Mouse (Mus musculus) testis, adult 2 months (tissue): ENCODE results near the gene Mtpn. TPM values are rescaled to one million over a fixed set of nuclear protein-coding genes. Genes with fewer than 3 reads are reported as not detected.

Source experiments
- H3K27ac ChIP-seq: fragments of 200-500 bp; 2 replicates; pipeline ENCODE4 v1.5.1; 2012; ENCODE audit warnings: low read depth, low read length; ENCODE audit not compliant: control insufficient read depth, insufficient read depth
- H3K27me3 ChIP-seq: fragments of 200-500 bp; 2 replicates; pipeline ENCODE4 v1.6.1; 2012; ENCODE audit warnings: mild to moderate bottlenecking, low read length, moderate library complexity; ENCODE audit not compliant: control insufficient read depth, insufficient read depth
- H3K36me3 ChIP-seq: fragments of 200-500 bp; 2 replicates; pipeline ENCODE4 v1.6.1; 2012; ENCODE audit warnings: mild to moderate bottlenecking, low read length; ENCODE audit not compliant: control insufficient read depth, insufficient read depth
- H3K4me1 ChIP-seq: fragments of 200-500 bp; 2 replicates; pipeline ENCODE4 v1.6.1; 2012; ENCODE audit warnings: low read length; ENCODE audit not compliant: control insufficient read depth, insufficient read depth
- H3K4me3 ChIP-seq: fragments of 200-500 bp; 2 replicates; pipeline ENCODE4 v1.5.1; 2012; ENCODE audit warnings: low read depth, mild to moderate bottlenecking, low read length, moderate library complexity, mixed read lengths; ENCODE audit not compliant: control insufficient read depth
- CTCF ChIP-seq: fragments of 200-500 bp; IDR thresholded peaks from 2 replicates; pipeline ENCODE4 v1.5.1; 2012; ENCODE audit warnings: low read depth, mild to moderate bottlenecking, inconsistent platforms, low read length, moderate library complexity; ENCODE audit not compliant: control insufficient read depth, insufficient read depth, insufficient replicate concordance
- POLR2A ChIP-seq: fragments of 200-500 bp; IDR thresholded peaks from 2 replicates; pipeline ENCODE4 v1.6.1; 2012; ENCODE audit warnings: low read depth, mild to moderate bottlenecking, inconsistent platforms, low read length, moderate library complexity; ENCODE audit not compliant: control insufficient read depth
- polyA plus RNA-seq: library from polyadenylated mRNA; depleted of rRNA; stranded (reverse); fragments of >200 nt; gene quantifications from 2 replicates; pipeline ENCODE4 v1.2.3, GENCODE M21; 2012

Gene Mtpn
- polyA plus RNA-seq, 1 experiment: 18.2 TPM

DNA sequence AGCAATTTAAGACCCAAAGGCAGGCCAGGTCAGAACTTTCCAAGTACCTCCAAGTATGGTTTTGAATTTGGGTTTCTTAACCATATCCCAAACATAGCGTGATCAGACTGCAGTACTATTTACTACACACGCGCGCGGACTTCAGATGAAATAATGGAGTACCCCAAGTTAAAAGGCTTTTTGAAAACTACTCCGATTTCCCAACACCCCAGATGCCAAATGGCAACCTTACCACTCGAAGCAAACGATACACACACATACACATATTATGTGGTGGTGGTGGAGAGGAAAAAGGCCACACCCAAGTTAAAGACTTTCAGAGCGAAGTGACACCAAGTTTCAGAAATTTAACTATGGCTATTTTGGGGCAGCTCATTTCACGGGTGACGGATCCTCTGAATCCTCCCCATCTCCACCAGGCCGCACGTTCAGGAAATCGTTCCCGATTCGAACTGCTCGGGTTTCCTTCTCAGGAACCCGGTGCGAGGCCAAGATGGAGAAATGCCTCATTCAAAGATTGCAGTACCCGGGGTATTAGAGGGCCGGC is 858 bp downstream of the Mtpn start:
- Histone ChIP-seq H3K27ac (peak overlapping the region; percentile 89), H3K4me1 (no peaks in the 10 kb centered on the region; the same call in 1 of the 2 replicates), H3K27me3 (no peaks in the 10 kb centered on the region), H3K4me3 (peak overlapping the region; percentile 91), H3K36me3 (no peaks in the 10 kb centered on the region)
- TF ChIP-seq POLR2A: no peak; the same call in 1 of the 2 replicates
- no peak for TF ChIP-seq CTCF

DNA sequence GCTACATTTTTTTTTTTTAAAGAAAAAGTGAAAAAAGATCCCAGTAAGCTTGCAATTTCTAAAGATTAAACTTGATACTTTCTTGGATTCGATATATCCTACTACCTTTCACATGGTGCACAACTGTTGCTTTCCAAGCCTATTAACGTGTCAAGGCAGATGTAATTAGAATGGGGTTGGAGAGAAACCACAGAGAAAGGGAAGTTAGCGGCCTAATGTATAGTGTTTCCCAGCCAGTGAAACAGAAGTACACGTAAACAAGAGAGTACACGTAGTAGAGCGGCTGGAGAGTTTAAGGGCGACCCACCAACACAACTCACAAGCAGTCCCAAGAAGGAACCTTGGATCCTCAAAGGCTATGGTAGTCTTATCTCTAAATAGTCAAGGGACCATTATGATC is 3.7 kb downstream of the Mtpn start:
- H3K4me1 ChIP-seq: no peaks in the 10 kb centered on the region; the same call in 1 of the 2 replicates
- H3K27me3 ChIP-seq: no peaks in the 10 kb centered on the region
- TF ChIP-seq CTCF: no peak
- TF ChIP-seq POLR2A: no peak
- no peaks in the 10 kb centered on the region for H3K36me3 ChIP-seq
- no peak overlapping the region for H3K27ac ChIP-seq
- H3K4me3 ChIP-seq: no peak overlapping the region

DNA sequence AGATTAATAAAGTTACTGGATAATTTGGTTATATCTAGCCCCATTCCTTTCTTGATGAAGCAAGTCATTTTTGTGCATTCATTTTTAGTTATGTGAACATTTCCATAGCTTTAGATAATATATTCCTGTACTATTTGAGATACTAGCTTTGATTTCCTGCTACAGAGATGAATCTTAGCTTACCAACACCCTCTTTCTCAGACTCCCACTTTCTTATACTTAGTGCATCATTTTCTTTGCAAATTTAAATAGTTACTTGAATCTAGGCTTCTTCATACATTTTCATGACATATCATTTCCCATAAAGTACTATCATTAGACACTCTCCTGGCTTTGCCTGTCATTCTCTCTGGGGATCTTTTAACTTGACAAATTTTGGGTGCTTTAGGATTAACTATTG is 26.3 kb downstream of the Mtpn start:
- no peak for TF ChIP-seq CTCF
- TF ChIP-seq POLR2A: no peak
- Histone ChIP-seq H3K4me3 (no peak overlapping the region), H3K27ac (no peak overlapping the region), H3K4me1 (no peaks in the 10 kb centered on the region), H3K27me3 (no peaks in the 10 kb centered on the region), H3K36me3 (no peaks in the 10 kb centered on the region)

DNA sequence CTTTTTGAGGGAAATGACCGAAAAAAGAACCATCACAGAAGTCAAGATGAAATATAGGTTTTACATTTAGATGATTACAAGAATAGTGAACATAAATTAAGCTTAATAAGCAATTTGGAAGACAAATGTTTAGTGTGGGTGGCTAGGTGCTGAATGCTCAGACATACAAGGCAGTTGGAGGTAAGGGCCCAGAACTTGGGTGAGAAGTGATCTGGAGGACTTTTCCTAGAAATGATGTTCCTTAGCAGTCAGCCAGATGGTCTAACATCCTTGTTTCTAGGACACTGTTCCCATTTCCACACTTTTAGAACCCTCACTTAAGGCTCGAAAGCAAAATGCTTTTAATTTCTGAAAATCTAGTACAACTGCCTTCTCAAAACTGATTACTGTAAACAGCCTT is 34.9 kb downstream of the Mtpn start:
- no peaks in the 10 kb centered on the region for H3K27me3 ChIP-seq

DNA sequence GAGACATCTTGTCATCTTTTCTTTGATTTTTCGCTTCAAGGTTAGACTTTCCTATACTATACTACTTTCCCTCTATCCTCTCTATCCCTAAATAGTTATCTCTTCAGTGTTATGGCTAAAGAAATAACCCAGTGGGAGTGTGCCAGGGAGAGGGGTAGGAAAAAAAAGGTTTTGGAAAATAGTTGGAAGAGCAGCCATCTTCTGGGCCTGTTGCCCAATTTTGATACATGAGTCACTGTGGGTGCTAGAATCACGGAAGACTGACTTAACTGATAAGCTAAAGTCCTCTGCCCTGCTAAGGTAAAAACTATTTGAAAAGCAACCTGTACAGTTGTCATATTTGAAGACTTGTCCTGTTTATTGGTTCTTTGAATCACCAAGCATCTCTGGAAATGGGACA is 36.8 kb downstream of the Mtpn start:
- Histone ChIP-seq H3K27me3 (no peaks in the 10 kb centered on the region), H3K4me3 (no peak overlapping the region)
- TF ChIP-seq POLR2A (no peak), CTCF (no peak)

More for the DNA sequence above, 34.9 kb downstream of the Mtpn start:
- no peaks in the 10 kb centered on the region for H3K36me3 ChIP-seq
- no peaks in the 10 kb centered on the region for H3K4me1 ChIP-seq
- no peak overlapping the region for H3K27ac ChIP-seq
- no peak overlapping the region for H3K4me3 ChIP-seq
- TF ChIP-seq CTCF (no peak), POLR2A (no peak)

DNA sequence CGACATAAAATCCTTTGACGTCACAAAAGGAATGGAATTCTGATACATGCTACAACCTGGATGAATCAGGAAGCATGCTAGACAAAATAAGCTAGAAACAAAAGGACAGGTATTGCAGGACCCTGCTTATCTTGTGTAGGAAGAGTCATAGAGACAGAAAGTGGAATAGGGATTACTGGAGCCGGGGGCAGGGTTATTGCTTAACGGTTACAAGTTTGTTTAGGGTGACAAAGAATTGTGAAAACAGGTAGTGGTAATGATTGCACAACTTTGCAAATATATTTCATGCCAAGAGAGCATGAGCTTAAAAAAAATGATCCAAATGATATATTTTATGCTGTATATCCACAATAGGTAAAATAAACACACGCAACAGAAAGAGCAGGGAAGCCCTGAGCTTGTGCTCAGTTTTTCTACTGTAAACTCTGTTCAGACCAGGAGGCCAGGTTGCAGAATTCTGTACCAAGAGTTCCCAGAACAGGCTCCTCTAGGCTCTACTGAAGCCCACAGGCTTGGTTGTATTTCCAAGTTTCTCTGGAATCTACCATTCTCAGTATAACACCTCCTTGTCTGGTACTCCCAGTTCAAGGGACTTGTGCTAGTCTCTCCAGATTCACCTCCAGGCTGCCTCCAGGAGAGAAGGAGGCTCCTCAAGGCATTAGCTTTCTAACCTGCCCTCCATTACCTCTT is 39.6 kb downstream of the Mtpn start:
- H3K27ac ChIP-seq: no peak overlapping the region
- no peaks in the 10 kb centered on the region for H3K4me1 ChIP-seq
- TF ChIP-seq POLR2A (no peak), CTCF (no peak)
- no peaks in the 10 kb centered on the region for H3K36me3 ChIP-seq
- H3K27me3 ChIP-seq: no peaks in the 10 kb centered on the region
- no peak overlapping the region for H3K4me3 ChIP-seq

More for the DNA sequence above, 36.8 kb downstream of the Mtpn start:
- no peaks in the 10 kb centered on the region for H3K4me1 ChIP-seq
- H3K36me3 ChIP-seq: no peaks in the 10 kb centered on the region
- H3K27ac ChIP-seq: no peak overlapping the region

DNA sequence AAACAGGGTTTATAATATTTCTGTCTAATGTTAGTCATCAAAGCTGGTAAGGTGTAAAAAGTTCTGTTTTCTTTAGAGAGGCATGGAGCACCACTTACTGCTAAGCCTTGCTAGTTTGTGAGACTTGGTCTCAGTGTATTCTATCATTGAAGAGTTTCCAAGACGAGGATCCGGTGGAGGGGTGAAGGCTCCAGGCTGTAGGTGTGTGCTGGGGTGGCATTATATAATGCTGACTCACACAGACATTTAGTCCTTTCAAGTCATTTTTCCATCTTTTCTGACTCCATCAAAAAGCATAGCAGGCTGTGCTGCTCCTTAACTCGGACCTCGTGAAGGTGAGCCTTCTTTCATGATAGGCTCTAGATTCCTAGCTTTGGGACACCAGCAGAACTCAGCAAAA is 42.3 kb downstream of the Mtpn start:
- no peak for TF ChIP-seq CTCF
- no peak for TF ChIP-seq POLR2A
- H3K36me3 ChIP-seq: no peaks in the 10 kb centered on the region
- H3K27me3 ChIP-seq: no peaks in the 10 kb centered on the region
- H3K4me3 ChIP-seq: no peak overlapping the region
- no peak overlapping the region for H3K27ac ChIP-seq
- no peaks in the 10 kb centered on the region for H3K4me1 ChIP-seq
